Mouse (Mus musculus) kidney, adult 2 months (tissue): Measurements from ENCODE around the gene Aox1.

Experiments
- CTCF ChIP-seq: fragments of 200-500 bp; conservative IDR thresholded peaks from 2 replicates; pipeline ENCODE4 v1.5.1; 2011; ENCODE audit warnings: low read depth, mild to moderate bottlenecking, control low read depth, low read length, moderate library complexity, mixed read lengths; ENCODE audit not compliant: insufficient read depth, insufficient read length
- POLR2A ChIP-seq: fragments of 200-500 bp; IDR thresholded peaks from one replicate; pipeline ENCODE4 v1.6.1; 2011; ENCODE audit warnings: low read depth, low read length, control low read depth

DNA sequence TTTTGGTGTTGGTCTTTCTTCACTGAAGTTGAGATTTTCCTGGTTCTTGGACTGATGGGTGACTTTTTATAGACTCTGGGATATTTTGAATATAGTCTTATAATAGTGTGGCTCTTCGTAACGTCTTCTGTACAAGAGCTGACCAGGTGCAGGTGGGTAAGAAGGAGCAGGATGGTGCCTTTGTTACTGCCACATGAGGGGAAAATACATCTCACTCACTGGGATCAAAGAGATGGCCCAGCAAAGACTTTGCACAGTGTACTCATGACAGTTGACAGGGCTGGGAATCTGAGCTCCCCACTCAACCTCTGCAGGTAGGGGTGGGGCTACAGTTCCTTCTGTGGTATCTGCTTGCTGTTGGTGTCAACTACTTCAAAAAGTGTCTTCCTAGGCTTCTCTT is 44.5 kb downstream of the Aox1 start:
- TF ChIP-seq CTCF (no peak), POLR2A (no peak)
